Comparison of ENCODE assay signal across 9 mouse cellular contexts in genomic region chr5:105700070-105700851, GRCm38 (mm10). TPM values are rescaled to one million over a fixed set of nuclear protein-coding genes. Genes with fewer than 3 reads are reported as not detected.
A peak's percentile ranks its signal among the peaks of the same experiment; 100 is the strongest.
DNase-seq lines count a peak whose midpoint lies in the region; ATAC-seq lines count a peak whose summit lies in the region.
"Had no signal": no experiment of that assay in that cellular context is flagged by ENCODE, and none has a peak within 500 bp of the region (broad histone marks: within the 10 kb centered on the region; RNA-seq: fewer than 3 reads in every experiment).

No protein-coding gene starts in this region.

- peak overlapping the region; percentile 97 for H3K9ac ChIP-seq in embryonic facial prominence, embryonic 11.5 days (replicated peaks; ENCODE audit: low read length)
- H3K9ac ChIP-seq in limb, embryonic 12.5 days (replicated peaks): peak overlapping the region; percentile 95
- H3K9ac ChIP-seq in midbrain, embryonic 13.5 days (replicated peaks): peak overlapping the region; percentile 99

- peak; percentile 47 to 75 for DNase-seq in urinary bladder, adult 18-20 months (ENCODE audit: low spot score in 2 of 2)
- DNase-seq in urinary bladder, postnatal 10 days (ENCODE audit: low spot score): no peak
- peak; percentile 75 for DNase-seq in embryonic facial prominence, embryonic 11.5 days (ENCODE audit: low spot score)
- DNase-seq in heart, adult 11 months: peak; percentile 99
- peak; percentile 86 for DNase-seq in kidney, adult 11 months
- peak; percentile 55 for DNase-seq in skeletal muscle tissue, adult 2 months (ENCODE audit: low read depth, low spot score)

- H3K4me1 ChIP-seq in embryonic facial prominence, embryonic 11.5 days (ENCODE audit: control insufficient read depth, insufficient read depth, low read length): no peaks in the 10 kb centered on the region
- H3K4me1 ChIP-seq in limb, embryonic 12.5 days (replicated peaks): peaks cover 38% of the 10 kb centered on the region
- H3K4me1 ChIP-seq in midbrain, embryonic 13.5 days (replicated peaks): peaks cover 53% of the 10 kb centered on the region

- WGBS in embryonic facial prominence, embryonic 11.5 days: under 1% methylated on average over 74 of the region's 101 CpGs
- WGBS in limb, embryonic 12.5 days: under 1% methylated on average over 101 of the region's 101 CpGs
- under 1% methylated on average over 81 of the region's 101 CpGs for WGBS in midbrain, embryonic 13.5 days

- peak; percentile 51 for ATAC-seq in embryonic facial prominence, embryonic 11.5 days (replicated peaks; ENCODE audit: insufficient number of reproducible peaks, low FRiP score, low TSS enrichment, low read depth)
- peak; percentile 45 for ATAC-seq in limb, embryonic 12.5 days (ENCODE audit: insufficient number of reproducible peaks, insufficient read depth, low FRiP score, low TSS enrichment, low read depth)
- ATAC-seq in midbrain, embryonic 13.5 days: peak; percentile 78

- H3K9me3 ChIP-seq in embryonic facial prominence, embryonic 11.5 days (replicated peaks; ENCODE audit: control insufficient read depth, low read length): no peaks in the 10 kb centered on the region
- no peaks in the 10 kb centered on the region for H3K9me3 ChIP-seq in limb, embryonic 12.5 days
- no peaks in the 10 kb centered on the region for H3K9me3 ChIP-seq in midbrain, embryonic 13.5 days

- peak overlapping the region; percentile 93 for H3K4me2 ChIP-seq in embryonic facial prominence, embryonic 11.5 days (ENCODE audit: low read depth, low read length)
- H3K4me2 ChIP-seq in limb, embryonic 12.5 days: peak overlapping the region; percentile 90
- H3K4me2 ChIP-seq in midbrain, embryonic 13.5 days (replicated peaks): peak overlapping the region; percentile 75

- no peaks in the 10 kb centered on the region for H3K36me3 ChIP-seq in embryonic facial prominence, embryonic 11.5 days (replicated peaks; ENCODE audit: control insufficient read depth, insufficient read depth, low read depth, low read length)
- 0 out of 2 replicates have a peak, but pooled peaks cover 4% of the 10 kb centered on the region for H3K36me3 ChIP-seq in limb, embryonic 12.5 days
- no peaks in the 10 kb centered on the region for H3K36me3 ChIP-seq in midbrain, embryonic 13.5 days
- H3K36me3 ChIP-seq: G1E had no signal

- H3K27ac ChIP-seq in embryonic facial prominence, embryonic 11.5 days (replicated peaks; ENCODE audit: low read depth, low read length): peak overlapping the region; percentile 85
- H3K27ac ChIP-seq in limb, embryonic 12.5 days: peak overlapping the region; percentile 80
- H3K27ac ChIP-seq in midbrain, embryonic 13.5 days: peak overlapping the region; percentile 97

- H3K4me3 ChIP-seq in embryonic facial prominence, embryonic 11.5 days (ENCODE audit: low read depth, low read length): peak overlapping the region; percentile 96
- peak overlapping the region; percentile 92 for H3K4me3 ChIP-seq in limb, embryonic 12.5 days (replicated peaks)
- H3K4me3 ChIP-seq in midbrain, embryonic 13.5 days (replicated peaks): peak overlapping the region; percentile 92

- H3K27me3 ChIP-seq in embryonic facial prominence, embryonic 11.5 days (ENCODE audit: control insufficient read depth, insufficient read depth, low read length): no peaks in the 10 kb centered on the region
- peaks cover 9% of the 10 kb centered on the region for H3K27me3 ChIP-seq in limb, embryonic 12.5 days
- peaks cover 4% of the 10 kb centered on the region; the same call in 1 of the 2 replicates for H3K27me3 ChIP-seq in midbrain, embryonic 13.5 days

RNA-seq across cellular contexts. Expression of gene Lrrc8d, which starts 0.5 kb away (rescaled TPM):
- 22.9 and 23.1 TPM in 2 replicates for polyA plus RNA-seq in embryonic facial prominence, embryonic 11.5 days (2014; fragmentation: Nextera tagmentation; extraction: Ambion mirVana)
- 22.9 and 23.1 TPM in 2 replicates for polyA plus RNA-seq in limb, embryonic 12.5 days (2016; fragmentation: Nextera tagmentation; extraction: Ambion mirVana)
- polyA plus RNA-seq in midbrain, embryonic 13.5 days (2015; fragmentation: Nextera tagmentation; extraction: Ambion mirVana): 30.4 and 32.3 TPM in 2 replicates
- polyA plus RNA-seq: G1E had no signal
